Mouse (Mus musculus) limb, embryonic 14.5 days (tissue): Measurements from ENCODE around the gene Tpk1. TPM values are rescaled to one million over a fixed set of nuclear protein-coding genes. Genes with fewer than 3 reads are reported as not detected.

Experiments used
- ATAC-seq: fragments of 200-750 bp; cut with Nextera tagmentation; 2 replicates; pipeline ENCODE4 v1.8.0; 2017; ENCODE audit warnings: low read depth, moderate number of reproducible peaks, moderate TSS enrichment; ENCODE audit not compliant: low FRiP score
- DNase-seq: peaks from one replicate; pipeline ENCODE4 v3.0.0-alpha.2; 2015; ENCODE audit warnings: low spot score
- H3K27ac ChIP-seq: fragments of 300-500 bp; sonication (generic); replicated peaks from 2 replicates; pipeline ENCODE4 v1.5.1; 2014; ENCODE audit warnings: low read depth, mild to moderate bottlenecking, low read length, moderate library complexity, mixed read lengths
- H3K27me3 ChIP-seq: fragments of 300-500 bp; sonication (generic); 2 replicates; pipeline ENCODE4 v1.6.1; 2014; ENCODE audit warnings: low read length, mixed read lengths; ENCODE audit not compliant: control insufficient read depth, insufficient read depth
- H3K36me3 ChIP-seq: fragments of 300-500 bp; sonication (generic); 2 replicates; pipeline ENCODE4 v1.6.1; 2014; ENCODE audit warnings: mild to moderate bottlenecking, low read length, moderate library complexity, mixed read lengths; ENCODE audit not compliant: control insufficient read depth, insufficient read depth
- H3K4me1 ChIP-seq: fragments of 300-500 bp; sonication (generic); 2 replicates; pipeline ENCODE4 v1.6.1; 2014; ENCODE audit warnings: antibody characterized with exemption, low read length, mixed read lengths; ENCODE audit not compliant: control insufficient read depth, insufficient read depth
- H3K4me2 ChIP-seq: fragments of 300-500 bp; sonication (generic); replicated peaks from 2 replicates; pipeline ENCODE4 v1.6.1; 2014; ENCODE audit warnings: low read depth, mild to moderate bottlenecking, low read length, moderate library complexity; ENCODE audit not compliant: severe bottlenecking
- H3K4me3 ChIP-seq: fragments of 300-500 bp; sonication (generic); replicated peaks from 2 replicates; pipeline ENCODE4 v1.5.1; 2014; ENCODE audit warnings: low read length
- H3K9ac ChIP-seq: fragments of 300-500 bp; sonication (generic); 2 replicates; pipeline ENCODE4 v1.6.1; 2014; ENCODE audit warnings: mild to moderate bottlenecking, low read depth, low read length, moderate library complexity; ENCODE audit not compliant: severe bottlenecking
- H3K9me3 ChIP-seq: fragments of 300-500 bp; sonication (generic); 2 replicates; pipeline ENCODE4 v1.6.1; 2016; ENCODE audit warnings: low read length; ENCODE audit not compliant: control insufficient read depth
- POLR2A ChIP-seq: fragments of 200-500 bp; IDR thresholded peaks from 2 replicates; pipeline ENCODE4 v1.8.0; 2012; ENCODE audit warnings: inconsistent platforms, mild to moderate bottlenecking, moderate library complexity, borderline replicate concordance; ENCODE audit not compliant: insufficient read depth, insufficient read length; ENCODE audit errors: extremely low read depth
- WGBS: fragments of 180-500 bp; shearing (Covaris S2); extraction: QIAGEN DNeasy Blood & Tissue Kit; methylation state at CpG from one replicate; pipeline ENCODE4 v1.1.7; 2014; 5-methylcytosine and 5-hydroxymethylcytosine counted together
- polyA plus RNA-seq, 2 experiments: library from polyadenylated mRNA; depleted of rRNA in 1 of 2; stranded (reverse) in 1 of 2; unstranded in 1 of 2; fragments of >200 nt; fragmentation: Nextera tagmentation in 1 of 2; extraction: Ambion mirVana in 1 of 2; gene quantifications; 2 replicates each; pipeline versions ENCODE4 v1.2.1 to v1.2.3; 2012 to 2014

The Tpk1 gene
- polyA plus RNA-seq, 2 experiments, result 6.8 to 9.1 TPM

DNA sequence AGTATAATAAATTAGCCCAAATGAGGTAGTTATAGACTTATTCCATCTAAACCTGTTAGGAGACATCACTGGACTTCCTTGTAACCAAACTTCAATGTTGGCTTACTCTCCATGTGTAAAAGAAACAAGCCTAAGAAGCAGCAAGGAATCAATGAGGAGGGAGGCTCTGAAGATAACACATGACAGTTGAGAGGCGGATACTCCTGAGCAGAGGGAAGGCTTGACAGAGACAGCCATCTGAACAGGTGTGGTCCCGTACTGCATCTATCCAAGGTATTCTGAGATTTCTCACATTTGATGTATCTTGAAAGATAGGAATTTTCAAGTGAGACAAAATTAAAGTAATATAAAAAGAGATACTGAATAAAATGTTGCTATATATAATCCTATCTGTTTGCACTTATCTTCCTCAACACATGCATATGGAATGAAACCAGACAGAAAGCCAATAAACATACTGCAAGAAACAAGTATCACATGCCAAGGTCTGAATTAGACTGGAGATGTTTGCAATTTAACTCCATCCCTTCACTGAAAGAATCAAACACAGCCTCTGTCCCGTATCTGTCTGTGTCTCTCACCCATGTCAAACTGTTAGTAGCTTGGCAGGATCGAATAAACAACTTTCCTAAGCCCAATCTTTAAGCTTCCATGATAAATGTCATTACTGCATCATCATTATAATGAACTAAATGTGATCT is 75.1 kb downstream of the Tpk1 start:
- Histone ChIP-seq H3K4me3 (no peak overlapping the region), H3K27ac (no peak overlapping the region), H3K36me3 (no peaks in the 10 kb centered on the region), H3K9ac (no peak overlapping the region), H3K27me3 (no peaks in the 10 kb centered on the region), H3K9me3 (no peaks in the 10 kb centered on the region), H3K4me2 (no peak overlapping the region), H3K4me1 (no peaks in the 10 kb centered on the region)
- no peak for TF ChIP-seq POLR2A
- no peak for DNase-seq
- ATAC-seq, result no peak
- WGBS, result 88% methylated on average over 4 of the region's 4 CpGs

GRCm38 (mm10) chr6:43585274-43585673 is 80.8 kb downstream of the Tpk1 start:
- ATAC-seq, result no peak
- no peak for DNase-seq
- no peak overlapping the region for H3K9ac ChIP-seq
- no peak overlapping the region for H3K4me3 ChIP-seq
- H3K36me3 ChIP-seq, result no peaks in the 10 kb centered on the region
- no peaks in the 10 kb centered on the region for H3K4me1 ChIP-seq
- no peaks in the 10 kb centered on the region for H3K27me3 ChIP-seq
- WGBS, result 88% methylated on average over 2 of the region's 2 CpGs
- TF ChIP-seq POLR2A, result no peak
- H3K4me2 ChIP-seq, result no peak overlapping the region
- no peak overlapping the region for H3K27ac ChIP-seq
- H3K9me3 ChIP-seq, result no peaks in the 10 kb centered on the region

DNA sequence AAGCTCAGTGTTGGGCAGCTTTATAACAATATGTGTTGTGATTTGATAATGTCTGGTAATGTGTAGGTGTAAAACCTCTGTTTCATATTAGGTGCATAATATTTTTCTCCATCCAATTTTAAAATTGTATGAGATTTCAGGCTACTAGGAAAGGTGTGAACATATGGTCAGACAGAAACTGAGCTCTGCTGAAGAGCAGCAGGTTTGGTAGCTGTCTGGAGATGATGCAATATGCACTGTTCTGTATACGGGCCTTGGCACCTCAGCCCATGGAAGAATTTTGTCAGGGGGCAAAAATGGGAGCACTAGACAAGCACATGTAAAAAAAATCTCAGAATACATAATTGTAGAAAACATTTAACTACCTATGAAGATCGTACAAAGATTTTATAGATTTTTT is 84.3 kb downstream of the Tpk1 start:
- H3K27ac ChIP-seq, result no peak overlapping the region
- ATAC-seq (no peak), DNase-seq (no peak)
- H3K4me3 ChIP-seq, result no peak overlapping the region
- 82% methylated on average over 2 of the region's 2 CpGs for WGBS
- TF ChIP-seq POLR2A, result no peak
- H3K9ac ChIP-seq, result no peak overlapping the region
- H3K36me3 ChIP-seq, result no peaks in the 10 kb centered on the region
- H3K4me2 ChIP-seq, result no peak overlapping the region
- no peaks in the 10 kb centered on the region for H3K9me3 ChIP-seq
- no peaks in the 10 kb centered on the region for H3K27me3 ChIP-seq
- no peaks in the 10 kb centered on the region for H3K4me1 ChIP-seq

DNA sequence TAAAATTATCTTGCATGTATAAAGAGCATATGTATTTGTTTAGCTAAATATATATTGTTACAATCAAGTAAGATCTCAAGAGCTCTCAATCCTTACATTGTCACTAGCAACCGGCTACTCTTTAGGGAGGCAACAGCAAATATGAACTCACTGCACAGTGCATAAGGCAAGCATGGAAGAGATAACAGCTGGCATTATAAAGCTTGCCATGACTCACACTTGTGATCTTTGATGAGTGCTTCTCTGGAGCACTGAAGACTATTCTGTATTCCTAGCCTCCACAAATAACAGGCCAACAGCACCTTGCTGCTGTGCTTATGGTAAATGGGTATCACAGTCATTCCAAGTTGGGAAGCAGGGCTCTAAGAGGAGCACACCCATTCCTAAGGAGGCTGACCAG is 98.2 kb downstream of the Tpk1 start:
- H3K9me3 ChIP-seq, result no peaks in the 10 kb centered on the region
- TF ChIP-seq POLR2A, result no peak
- H3K27ac ChIP-seq, result no peak overlapping the region
- no peak for ATAC-seq
- H3K9ac ChIP-seq, result no peak overlapping the region
- no peaks in the 10 kb centered on the region for H3K4me1 ChIP-seq
- H3K4me2 ChIP-seq, result no peak overlapping the region
- H3K27me3 ChIP-seq, result no peaks in the 10 kb centered on the region
- DNase-seq, result no peak
- H3K36me3 ChIP-seq, result no peaks in the 10 kb centered on the region
- 85% methylated on average over 1 of the region's 1 CpGs for WGBS
- no peak overlapping the region for H3K4me3 ChIP-seq

GRCm38 (mm10) chr6:43562474-43562873 is 103.6 kb downstream of the Tpk1 start:
- DNase-seq (no peak), ATAC-seq (no peak)
- no peaks in the 10 kb centered on the region for H3K9me3 ChIP-seq
- no peaks in the 10 kb centered on the region for H3K4me1 ChIP-seq
- no peak overlapping the region for H3K27ac ChIP-seq
- no peaks in the 10 kb centered on the region for H3K36me3 ChIP-seq
- no peak overlapping the region for H3K4me3 ChIP-seq
- WGBS, result 58% methylated on average over 4 of the region's 4 CpGs
- no peak overlapping the region for H3K9ac ChIP-seq
- H3K27me3 ChIP-seq, result no peaks in the 10 kb centered on the region
- TF ChIP-seq POLR2A, result no peak
- no peak overlapping the region for H3K4me2 ChIP-seq
